Mouse (Mus musculus) 3T3-L1 (cell line): Measurements from ENCODE around the gene Gm10228.
"Not testable (repeated sequence)": the region's sequence is repeated elsewhere in the genome, so short reads cannot be mapped to it uniquely, and the experiment has no call there.

Source experiments
- DNase-seq: peaks from one replicate; pipeline ENCODE4 v3.0.0-alpha.2; 2015; ENCODE audit warnings: low read depth, low spot score

Gm10228 gene

GRCm38 (mm10) chr16:89041372-89041771 lies at the start of gene Gm10228:
Gene Gm10228, minus strand, starts transcription at chr16:89041472.
- not testable (repeated sequence) for DNase-seq

GRCm38 (mm10) chr16:89071041-89071440 lies 29.8 kb upstream of the Gm10228 start:
- DNase-seq, result peak; percentile 42

- DNase-seq, result not testable (repeated sequence)
These were observed 22.6 kb upstream of the Gm10228 start, which contains the start of gene 1110025L11Rik for GRCm38 (mm10) chr16:89063902-89064301. Gene 1110025L11Rik, minus strand, starts transcription at chr16:89064002.

- DNase-seq, result no peak
These were observed 6.5 kb upstream of the Gm10228 start, which contains the start of gene Krtap6-5 for GRCm38 (mm10) chr16:89047783-89048182. Gene Krtap6-5, minus strand, starts transcription at chr16:89047883.

GRCm38 (mm10) chr16:89031399-89031798 lies 9.9 kb downstream of the Gm10228 start, which contains the start of gene Krtap6-1:
Gene Krtap6-1, plus strand, starts transcription at chr16:89031699.
- DNase-seq, result not testable (repeated sequence)

- not testable (repeated sequence) for DNase-seq
These were observed 26.3 kb downstream of the Gm10228 start, which contains the start of gene Gm10229 for GRCm38 (mm10) chr16:89014984-89015383. Gene Gm10229, plus strand, starts transcription at chr16:89015284.

GRCm38 (mm10) chr16:89013973-89014372 lies 27.3 kb downstream of the Gm10228 start:
- no peak for DNase-seq

GRCm38 (mm10) chr16:89010659-89011058 lies 30.6 kb downstream of the Gm10228 start, which contains the start of gene Krtap22-2:
Gene Krtap22-2, minus strand, starts transcription at chr16:89010759.
- no peak for DNase-seq
